Comparison of ENCODE assay signal across 8 mouse cellular contexts in genomic region chr9:102721406-102721978, GRCm38 (mm10). TPM values are rescaled to one million over a fixed set of nuclear protein-coding genes. Genes with fewer than 3 reads are reported as not detected.
DNase-seq lines count a peak whose midpoint lies in the region; ATAC-seq lines count a peak whose summit lies in the region.

No protein-coding gene starts in this region.

- H3K36me3 ChIP-seq in lung, embryonic 15.5 days: peaks cover 50% of the 10 kb centered on the region
- H3K36me3 ChIP-seq in forebrain, embryonic 16.5 days (ENCODE audit: control insufficient read depth, insufficient read depth): peaks cover 19% of the 10 kb centered on the region
- peaks cover 66% of the 10 kb centered on the region for H3K36me3 ChIP-seq in limb, embryonic 12.5 days
- H3K36me3 ChIP-seq in stomach, embryonic 14.5 days (ENCODE audit: control insufficient read depth, insufficient read depth, low read length): peaks cover 52% of the 10 kb centered on the region

- no peaks in the 10 kb centered on the region for H3K9me3 ChIP-seq in lung, embryonic 15.5 days
- H3K9me3 ChIP-seq in forebrain, embryonic 16.5 days (ENCODE audit: control insufficient read depth, low read length): no peaks in the 10 kb centered on the region
- H3K9me3 ChIP-seq in limb, embryonic 12.5 days: no peaks in the 10 kb centered on the region
- H3K9me3 ChIP-seq in stomach, embryonic 14.5 days (ENCODE audit: control insufficient read depth, low read depth, low read length): no peaks in the 10 kb centered on the region

- H3K9ac ChIP-seq in lung, embryonic 15.5 days: peak overlapping the region; percentile 17
- peak overlapping the region; percentile 99 for H3K9ac ChIP-seq in forebrain, embryonic 16.5 days (replicated peaks; ENCODE audit: low read depth, low read length)
- no peak overlapping the region for H3K9ac ChIP-seq in limb, embryonic 12.5 days (replicated peaks)
- H3K9ac ChIP-seq in stomach, embryonic 14.5 days (replicated peaks; ENCODE audit: low read depth, low read length): peak overlapping the region; percentile 91; the same call in 1 of the 2 replicates

- 14% methylated on average over 3 of the region's 3 CpGs for WGBS in lung, embryonic 15.5 days
- 23% methylated on average over 3 of the region's 3 CpGs for WGBS in forebrain, embryonic 16.5 days
- 73% methylated on average over 3 of the region's 3 CpGs for WGBS in limb, embryonic 12.5 days
- 45% methylated on average over 3 of the region's 3 CpGs for WGBS in stomach, embryonic 14.5 days

- H3K4me2 ChIP-seq in lung, embryonic 15.5 days: peak overlapping the region; percentile 82
- H3K4me2 ChIP-seq in forebrain, embryonic 16.5 days (ENCODE audit: low read length): peak overlapping the region; percentile 75
- peak overlapping the region; percentile 84 for H3K4me2 ChIP-seq in limb, embryonic 12.5 days
- H3K4me2 ChIP-seq in stomach, embryonic 14.5 days (replicated peaks; ENCODE audit: low read depth, low read length): peak overlapping the region; percentile 80

- peak overlapping the region; percentile 86 for H3K4me3 ChIP-seq in lung, embryonic 15.5 days
- peak overlapping the region; percentile 83 for H3K4me3 ChIP-seq in forebrain, embryonic 16.5 days (replicated peaks; ENCODE audit: low read length)
- peak overlapping the region; percentile 86 for H3K4me3 ChIP-seq in limb, embryonic 12.5 days (replicated peaks)
- H3K4me3 ChIP-seq in stomach, embryonic 14.5 days (ENCODE audit: low read depth, low read length): peak overlapping the region; percentile 85

- H3K27ac ChIP-seq in lung, embryonic 15.5 days: peak overlapping the region; percentile 91
- H3K27ac ChIP-seq in forebrain, embryonic 16.5 days (ENCODE audit: low read length): no peak overlapping the region
- 0 out of 2 replicates have a peak overlapping the region, but pooled peaks have one; percentile 91 for H3K27ac ChIP-seq in limb, embryonic 12.5 days
- H3K27ac ChIP-seq in stomach, embryonic 14.5 days (ENCODE audit: low read length): peak overlapping the region; percentile 48; the same call in 1 of the 2 replicates

- ATAC-seq in lung, embryonic 15.5 days (ENCODE audit: borderline replicate concordance, extremely low read depth, low FRiP score, low TSS enrichment): no peak
- ATAC-seq in forebrain, embryonic 16.5 days: no peak
- ATAC-seq in limb, embryonic 12.5 days (ENCODE audit: insufficient number of reproducible peaks, insufficient read depth, low FRiP score, low TSS enrichment, low read depth): no peak
- ATAC-seq in stomach, embryonic 14.5 days (ENCODE audit: insufficient number of reproducible peaks, insufficient read depth, low FRiP score, low read depth): no peak

- H3K27me3 ChIP-seq in lung, embryonic 15.5 days: no peaks in the 10 kb centered on the region
- no peaks in the 10 kb centered on the region for H3K27me3 ChIP-seq in forebrain, embryonic 16.5 days (replicated peaks; ENCODE audit: control insufficient read depth, insufficient read depth, low read length)
- H3K27me3 ChIP-seq in limb, embryonic 12.5 days: no peaks in the 10 kb centered on the region
- H3K27me3 ChIP-seq in stomach, embryonic 14.5 days (ENCODE audit: control insufficient read depth, insufficient read depth, low read length): no peaks in the 10 kb centered on the region

- no peak for DNase-seq in lung, postnatal 25 days (ENCODE audit: low spot score)
- DNase-seq in frontal cortex, postnatal 10 days (ENCODE audit: low spot score in 2 of 2): no peak
- DNase-seq in gastrocnemius, postnatal 4 days (ENCODE audit: low spot score in 2 of 2): no peak
- no peak for DNase-seq in embryo, embryonic 10.5 days (ENCODE audit: low spot score)

- H3K4me1 ChIP-seq in lung, embryonic 15.5 days: peaks cover 80% of the 10 kb centered on the region
- H3K4me1 ChIP-seq in forebrain, embryonic 16.5 days (replicated peaks; ENCODE audit: control insufficient read depth, insufficient read depth, low read length): peaks cover 73% of the 10 kb centered on the region
- peaks cover 84% of the 10 kb centered on the region for H3K4me1 ChIP-seq in limb, embryonic 12.5 days (replicated peaks)
- peaks cover 69% of the 10 kb centered on the region for H3K4me1 ChIP-seq in stomach, embryonic 14.5 days (ENCODE audit: control insufficient read depth, insufficient read depth, low read length)

RNA-seq across cellular contexts. Expression of gene Amotl2, which starts 5.0 kb away (rescaled TPM):
- polyA plus RNA-seq in lung, embryonic 15.5 days (2015; fragmentation: Nextera tagmentation; extraction: Ambion mirVana): 45.5 and 47.0 TPM in 2 replicates
- polyA plus RNA-seq in forebrain, embryonic 16.5 days (2015; fragmentation: Nextera tagmentation; extraction: Ambion mirVana): 53.4 and 62.5 TPM in 2 replicates
- polyA plus RNA-seq in limb, embryonic 12.5 days (2016; fragmentation: Nextera tagmentation; extraction: Ambion mirVana): 73.1 and 73.9 TPM in 2 replicates
- 22.1 and 28.9 TPM in 2 replicates for polyA plus RNA-seq in stomach, embryonic 14.5 days (2014; fragmentation: Nextera tagmentation; extraction: Ambion mirVana)
- 10 to 100 TPM; 58.1 to 61.2 TPM for total RNA-seq in gastrocnemius, postnatal 4 days (2021)
